25 mouse cellular contexts compared by ENCODE assay signal in the genomic region with DNA sequence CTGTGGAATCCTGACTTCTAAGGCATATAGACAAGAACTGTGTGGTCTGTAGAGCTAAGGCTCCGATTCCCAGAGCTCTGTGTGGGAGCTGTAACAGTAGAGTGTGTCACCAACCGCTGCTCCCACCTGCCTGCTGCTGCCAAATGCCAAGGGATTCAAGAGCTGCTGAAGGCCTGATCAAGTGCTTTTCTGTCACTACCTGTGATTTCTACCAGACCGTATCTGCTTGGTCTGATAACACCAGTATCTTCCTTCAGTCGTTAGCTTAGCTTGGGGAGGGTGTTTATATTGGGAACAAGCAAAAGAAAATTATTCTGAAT. TPM values are rescaled to one million over a fixed set of nuclear protein-coding genes. Genes with fewer than 3 reads are reported as not detected.
DNase-seq lines count a peak whose midpoint lies in the region; ATAC-seq and TF ChIP-seq lines count a peak whose summit lies in the region.
"Had no signal": no experiment of that assay in that cellular context is flagged by ENCODE, and none has a peak within 500 bp of the region (broad histone marks: within the 10 kb centered on the region; RNA-seq: fewer than 3 reads in every experiment).

No protein-coding gene starts in this region.

- TF ChIP-seq POLR2A in CH12.LX (IDR thresholded peaks at IDR 0.05; ENCODE audit: low read depth, low read length) = no peak

- TF ChIP-seq RAD21 in CH12.LX (IDR thresholded peaks at IDR 0.05; ENCODE audit: low read depth, low read length) = no peak

- 49% methylated on average over 4 of the region's 4 CpGs for WGBS in heart, embryonic 16.5 days

- H3K27ac ChIP-seq in heart, embryonic 16.5 days (ENCODE audit: low read length) = no peak overlapping the region
- H3K27ac ChIP-seq in CH12.LX (ENCODE audit: insufficient read depth, low read depth) = peak overlapping the region; percentile 79
- H3K27ac ChIP-seq: embryonic facial prominence, embryonic 13.5 days; forebrain, embryonic 12.5 days; gastrocnemius, adult 2 months; heart, embryonic 10.5 days; hindbrain, embryonic 10.5 days; hindbrain, embryonic 14.5 days had no signal

- H3K4me3 ChIP-seq in heart, embryonic 16.5 days (ENCODE audit: low read length) = no peak overlapping the region
- H3K4me3 ChIP-seq in CH12.LX (replicated peaks in 1 of 3; ENCODE audit: low read depth in 2 of 3, low read length in 2 of 3, poor library complexity in 1 of 3) = peak overlapping the region in 2 of 3 experiments; percentile 4 to 49
- H3K4me3 ChIP-seq: embryonic facial prominence, embryonic 13.5 days; forebrain, embryonic 12.5 days; gastrocnemius, adult 2 months; heart, embryonic 10.5 days; hindbrain, embryonic 10.5 days had no signal

- in situ Hi-C loops in CH12.LX (cut with MboI; ENCODE audit: low pct_ligation_motif_present, low pct_unique_long_range_greater_than_20kb, low sequenced_read_pairs) = no loop called here

- no peaks in the 10 kb centered on the region for H3K79me2 ChIP-seq in CH12.LX (replicated peaks; ENCODE audit: control insufficient read depth, extremely low read depth, insufficient read depth, poor library complexity, severe bottlenecking)

- H3K4me2 ChIP-seq in heart, embryonic 16.5 days (ENCODE audit: low read depth, low read length) = no peak overlapping the region; the same call in 1 of the 2 replicates
- no peak overlapping the region for H3K4me2 ChIP-seq in CH12.LX (ENCODE audit: insufficient read depth, low read depth, poor library complexity, severe bottlenecking)
- H3K4me2 ChIP-seq: embryonic facial prominence, embryonic 13.5 days; forebrain, embryonic 12.5 days; hindbrain, embryonic 14.5 days had no signal

- dilution Hi-C loops in CH12.LX (cut with MboI; ENCODE audit: extremely low pct_ligation_motif_present, extremely low pct_unique_long_range_greater_than_20kb, low sequenced_read_pairs) = no loop called here

- H3K9me3 ChIP-seq in heart, embryonic 16.5 days (replicated peaks; ENCODE audit: control insufficient read depth, low read length) = no peaks in the 10 kb centered on the region
- no peaks in the 10 kb centered on the region for H3K9me3 ChIP-seq in CH12.LX (replicated peaks; ENCODE audit: low read length)
- H3K9me3 ChIP-seq: embryonic facial prominence, embryonic 13.5 days; forebrain, embryonic 12.5 days; G1E; heart, embryonic 10.5 days; hindbrain, embryonic 10.5 days had no signal

- 0 out of 2 replicates have a peak, but pooled peaks have one; percentile 12 for ATAC-seq in heart, embryonic 16.5 days (replicated peaks; ENCODE audit: extremely low read depth, insufficient read depth, low FRiP score)
- ATAC-seq: forebrain, embryonic 16.5 days; intestine, embryonic 16.5 days had no signal

- no peak for TF ChIP-seq EP300 in CH12.LX (IDR thresholded peaks at IDR 0.05; ENCODE audit: low read length)

- H3K9ac ChIP-seq in heart, embryonic 16.5 days (ENCODE audit: low read length) = no peak overlapping the region
- H3K9ac ChIP-seq in CH12.LX (ENCODE audit: insufficient read depth, low read depth) = peak overlapping the region; percentile 53
- H3K9ac ChIP-seq: embryonic facial prominence, embryonic 13.5 days; forebrain, embryonic 12.5 days; hindbrain, embryonic 14.5 days had no signal

- no peaks in the 10 kb centered on the region for H3K4me1 ChIP-seq in heart, embryonic 16.5 days (ENCODE audit: control insufficient read depth, insufficient read depth, low read length)
- H3K4me1 ChIP-seq in CH12.LX (ENCODE audit: control insufficient read depth in 1 of 2, insufficient read depth in 2 of 2) = peaks cover 44 to 82% of the 10 kb centered on the region in 2 experiments

- DNase-seq in heart, adult 9 months (ENCODE audit: low spot score in 2 of 2) = no peak
- peak; percentile 17 to 27 for DNase-seq in right cerebral cortex, adult 2 months (ENCODE audit: low spot score in 2 of 2)
- DNase-seq in right cerebral cortex, postnatal 14 days = no peak
- DNase-seq in CH12.LX (ENCODE audit: extremely low read depth) = no peak
- peak; percentile 48 for DNase-seq in brain, adult 2 months (ENCODE audit: low read depth, low spot score)
- DNase-seq in cerebellum, postnatal 36 days = no peak
- DNase-seq: adrenal gland, adult 8-10 months; adrenal gland, postnatal 36 days; cerebellum, adult 11 months; cerebellum, adult 8-10 months; cerebellum, postnatal 14 days; gastrocnemius, adult 2 months; gastrocnemius, postnatal 25 days; heart, postnatal 14 days had no signal

- H3K27me3 ChIP-seq in heart, embryonic 16.5 days (ENCODE audit: control insufficient read depth, insufficient read depth, low read length) = no peaks in the 10 kb centered on the region
- peaks cover 1% of the 10 kb centered on the region for H3K27me3 ChIP-seq in CH12.LX (replicated peaks)
- H3K27me3 ChIP-seq: embryonic facial prominence, embryonic 13.5 days; forebrain, embryonic 12.5 days had no signal

- no peak for TF ChIP-seq CTCF in CH12.LX (conservative IDR thresholded peaks at IDR 0.05 in 1 of 2, IDR thresholded peaks at IDR 0.05 in 1 of 2; ENCODE audit: low read depth in 2 of 2, low read length in 2 of 2)

- H3K36me3 ChIP-seq in heart, embryonic 16.5 days (ENCODE audit: control insufficient read depth, insufficient read depth) = no peaks in the 10 kb centered on the region
- no peaks in the 10 kb centered on the region for H3K36me3 ChIP-seq in CH12.LX (replicated peaks in 1 of 2; ENCODE audit: control insufficient read depth in 1 of 2, insufficient read depth in 1 of 2, low read length in 1 of 2)
- H3K36me3 ChIP-seq: embryonic facial prominence, embryonic 13.5 days; forebrain, embryonic 12.5 days; G1E; heart, embryonic 10.5 days; hindbrain, embryonic 10.5 days had no signal

TF ChIP-seq in CH12.LX, 34 proteins besides CTCF, POLR2A, EP300 and RAD21:
- TF ChIP-seq TCF12 (IDR thresholded peaks at IDR 0.05; ENCODE audit: low read depth, low read length) (no peak), NRF1 (IDR thresholded peaks at IDR 0.05; ENCODE audit: low read depth, low read length) (no peak), BHLHE40 (IDR thresholded peaks at IDR 0.05; ENCODE audit: low read depth, low read length) (no peak)

RNA-seq across cellular contexts. Expression of a gene that starts 0.5 kb away (rescaled TPM):
- polyA plus RNA-seq in heart, embryonic 16.5 days (2015; fragmentation: Nextera tagmentation; extraction: Ambion mirVana) = 0.18 TPM in 1 of 2 replicates, not detected in the other
- total RNA-seq in CH12.LX (2012; rRNA removed) (2.6 and 2.7 TPM in 2 replicates), CH12.LX (2014; rRNA removed) (0.46 TPM in 1 of 2 replicates, not detected in the other)
- polyA plus RNA-seq in CH12.LX (2012; ENCODE audit: insufficient read length, low read depth) = 2.4 and 2.6 TPM in 2 replicates
- total RNA-seq: adrenal gland, adult 8-10 months; adrenal gland, postnatal 36 days; gastrocnemius, adult 2 months; gastrocnemius, postnatal 25 days; heart, postnatal 14 days had no signal
- polyA plus RNA-seq: brain, embryonic 14.5 days; embryonic facial prominence, embryonic 13.5 days; forebrain, embryonic 12.5 days; forebrain, embryonic 16.5 days; G1E; heart, embryonic 10.5 days; heart, embryonic 14.5 days; hindbrain, embryonic 10.5 days; hindbrain, embryonic 14.5 days; intestine, embryonic 16.5 days had no signal

RNA-seq across cellular contexts. Expression of a gene that starts 7.5 kb away (rescaled TPM):
- 2.0 and 5.2 TPM in 2 replicates for polyA plus RNA-seq in heart, embryonic 16.5 days (2015; fragmentation: Nextera tagmentation; extraction: Ambion mirVana)
- total RNA-seq in CH12.LX (2012; rRNA removed) (0.29 and 0.64 TPM in 2 replicates), CH12.LX (2014; rRNA removed) (0.11 and 0.14 TPM in 2 replicates)
- polyA plus RNA-seq in CH12.LX (2012; ENCODE audit: insufficient read length, low read depth) = 0.14 and 0.17 TPM in 2 replicates
- total RNA-seq: gastrocnemius, adult 2 months had no signal
- polyA plus RNA-seq: embryonic facial prominence, embryonic 13.5 days; forebrain, embryonic 12.5 days; forebrain, embryonic 16.5 days; heart, embryonic 14.5 days; hindbrain, embryonic 10.5 days had no signal

RNA-seq across cellular contexts. Expression of a gene that starts 39.9 kb away (rescaled TPM):
- polyA plus RNA-seq in heart, embryonic 16.5 days (2015; fragmentation: Nextera tagmentation; extraction: Ambion mirVana) = 43.6 and 47.8 TPM in 2 replicates
- total RNA-seq in CH12.LX (2012; rRNA removed) (32.7 and 37.1 TPM in 2 replicates), CH12.LX (2014; rRNA removed) (104 and 115 TPM in 2 replicates)
- 59.9 and 60.0 TPM in 2 replicates for polyA plus RNA-seq in CH12.LX (2012; ENCODE audit: insufficient read length, low read depth)

RNA-seq across cellular contexts. Expression of a gene that starts 57.9 kb away (rescaled TPM):
- 0.32 and 0.37 TPM in 2 replicates for polyA plus RNA-seq in heart, embryonic 16.5 days (2015; fragmentation: Nextera tagmentation; extraction: Ambion mirVana)
- 0.08 TPM in 1 of 2 replicates, not detected in the other for total RNA-seq in CH12.LX (2012; rRNA removed)
- total RNA-seq in CH12.LX (2014; rRNA removed) = 0.20 and 0.27 TPM in 2 replicates
- polyA plus RNA-seq in CH12.LX (2012; ENCODE audit: insufficient read length, low read depth) = 0.44 and 0.60 TPM in 2 replicates
- total RNA-seq: gastrocnemius, postnatal 25 days had no signal
- polyA plus RNA-seq: embryonic facial prominence, embryonic 13.5 days; forebrain, embryonic 12.5 days had no signal

Comparison
In these comparisons a context has a peak if more than half of its experiments do, and no peak if none do; other contexts are left out.
1. DNase-seq: peak in right cerebral cortex, adult 2 months (2 of 2) and brain, adult 2 months (single experiment); none in heart, adult 9 months (0 of 2), right cerebral cortex, postnatal 14 days (single experiment), CH12.LX (single experiment) and cerebellum, postnatal 36 days (0 of 2).